Mouse (Mus musculus): ENCODE data around the gene Xpo6. TPM values are rescaled to one million over a fixed set of nuclear protein-coding genes. Genes with fewer than 3 reads are reported as not detected.

Gene Xpo6
- polyA plus RNA-seq, 1 experiment from 2014 or later, result 68.3 TPM

DNA sequence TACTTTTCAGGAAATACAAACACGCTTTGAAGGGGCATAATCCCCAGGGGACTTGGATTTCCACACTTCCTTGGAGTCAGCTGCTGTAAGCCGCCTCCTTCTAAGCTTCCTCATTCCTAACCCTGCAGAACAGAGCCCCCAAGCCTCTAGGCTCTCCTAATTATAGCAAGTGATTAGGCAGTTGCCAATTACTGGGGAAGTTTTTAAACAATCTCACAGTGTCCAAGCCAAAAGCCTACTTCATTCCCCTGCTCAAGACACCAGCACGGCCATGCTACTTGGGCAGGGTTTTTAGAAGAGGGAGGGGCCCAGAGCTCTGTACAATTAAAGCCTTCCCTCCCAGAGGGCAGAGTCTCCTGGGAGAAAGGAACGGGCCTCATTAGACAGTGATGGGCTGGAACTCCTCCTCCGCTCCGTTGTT is 114.0 kb downstream of the Xpo6 start:
- H3K9me3 ChIP-seq, result no peaks in the 10 kb centered on the region
- H3K36me3 ChIP-seq, result no peaks in the 10 kb centered on the region
- WGBS, result 14% methylated on average over 6 of the region's 6 CpGs
- H3K4me1 ChIP-seq, result peaks cover 41% of the 10 kb centered on the region
- H3K27ac ChIP-seq (replicated peaks), result no peak overlapping the region
- peaks cover 48% of the 10 kb centered on the region for H3K27me3 ChIP-seq
- peak; percentile 53; the same call in 1 of the 2 replicates for ATAC-seq (ENCODE audit: low FRiP score, low read depth)
- H3K4me2 ChIP-seq (replicated peaks), result no peak overlapping the region
- no peak overlapping the region for H3K9ac ChIP-seq (replicated peaks)
- no peak overlapping the region for H3K4me3 ChIP-seq

DNA sequence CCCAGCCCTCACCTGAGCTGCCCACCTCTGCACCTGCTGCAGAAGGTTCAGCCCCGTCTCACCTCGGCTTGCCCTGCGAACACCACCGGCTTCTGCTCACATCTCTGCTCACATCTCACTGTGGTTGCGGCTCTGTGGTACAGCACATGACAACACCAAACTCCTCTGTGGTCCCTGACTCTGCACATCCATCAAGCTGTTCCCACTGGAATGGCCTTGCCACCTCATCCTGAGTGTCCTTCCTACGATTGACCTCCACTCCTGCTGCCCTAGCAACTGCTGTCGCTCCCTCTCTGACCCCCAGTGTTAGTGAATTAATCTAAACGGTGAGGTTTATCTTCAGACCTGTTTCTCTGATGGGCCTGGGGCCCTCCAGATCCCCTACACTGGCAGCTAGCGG is 115.1 kb downstream of the Xpo6 start:
- Histone ChIP-seq H3K9ac (replicated peaks) (no peak overlapping the region), H3K27ac (replicated peaks) (no peak overlapping the region), H3K4me3 (no peak overlapping the region), H3K4me1 (peaks cover 41% of the 10 kb centered on the region), H3K4me2 (replicated peaks) (no peak overlapping the region), H3K36me3 (no peaks in the 10 kb centered on the region), H3K9me3 (no peaks in the 10 kb centered on the region), H3K27me3 (peaks cover 59% of the 10 kb centered on the region)
- ATAC-seq (ENCODE audit: low FRiP score, low read depth), result no peak
- WGBS, result 93% methylated on average over 9 of the region's 9 CpGs

DNA sequence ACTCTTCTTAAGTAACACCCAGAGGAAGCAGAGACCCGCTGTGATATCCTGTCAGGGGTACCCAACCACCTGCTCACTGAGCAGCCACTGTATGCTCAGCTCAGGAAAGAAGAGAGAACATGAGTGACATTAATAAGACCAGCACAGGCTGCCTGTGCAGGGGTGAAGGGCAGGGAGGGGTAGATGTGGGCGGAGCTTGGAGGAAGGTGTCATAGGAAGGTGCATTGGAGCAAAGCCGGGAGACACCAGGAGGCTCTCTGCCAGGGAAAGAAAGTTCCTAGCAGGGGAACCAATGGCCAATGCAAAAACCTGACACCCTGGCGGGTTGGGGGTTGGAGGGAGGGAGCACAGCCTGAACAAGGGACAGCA is 116.3 kb downstream of the Xpo6 start:
- H3K4me2 ChIP-seq (replicated peaks), result no peak overlapping the region
- WGBS, result 18% methylated on average over 4 of the region's 4 CpGs
- ATAC-seq (ENCODE audit: low FRiP score, low read depth), result no peak
- no peak overlapping the region for H3K9ac ChIP-seq (replicated peaks)
- no peak overlapping the region for H3K4me3 ChIP-seq
- peaks cover 71% of the 10 kb centered on the region for H3K27me3 ChIP-seq
- H3K4me1 ChIP-seq, result peaks cover 41% of the 10 kb centered on the region
- H3K36me3 ChIP-seq, result no peaks in the 10 kb centered on the region
- no peak overlapping the region for H3K27ac ChIP-seq (replicated peaks)
- no peaks in the 10 kb centered on the region for H3K9me3 ChIP-seq

GRCm38 (mm10) chr7:126083341-126083979 is 116.8 kb downstream of the Xpo6 start:
- H3K27me3 ChIP-seq, result peaks cover 71% of the 10 kb centered on the region
- H3K9me3 ChIP-seq, result no peaks in the 10 kb centered on the region
- H3K4me2 ChIP-seq (replicated peaks), result no peak overlapping the region
- no peak overlapping the region for H3K4me3 ChIP-seq
- H3K27ac ChIP-seq (replicated peaks), result no peak overlapping the region
- H3K36me3 ChIP-seq, result no peaks in the 10 kb centered on the region
- no peak for ATAC-seq (ENCODE audit: low FRiP score, low read depth)
- 23% methylated on average over 9 of the region's 9 CpGs for WGBS
- H3K9ac ChIP-seq (replicated peaks), result no peak overlapping the region
- H3K4me1 ChIP-seq, result peaks cover 41% of the 10 kb centered on the region

DNA sequence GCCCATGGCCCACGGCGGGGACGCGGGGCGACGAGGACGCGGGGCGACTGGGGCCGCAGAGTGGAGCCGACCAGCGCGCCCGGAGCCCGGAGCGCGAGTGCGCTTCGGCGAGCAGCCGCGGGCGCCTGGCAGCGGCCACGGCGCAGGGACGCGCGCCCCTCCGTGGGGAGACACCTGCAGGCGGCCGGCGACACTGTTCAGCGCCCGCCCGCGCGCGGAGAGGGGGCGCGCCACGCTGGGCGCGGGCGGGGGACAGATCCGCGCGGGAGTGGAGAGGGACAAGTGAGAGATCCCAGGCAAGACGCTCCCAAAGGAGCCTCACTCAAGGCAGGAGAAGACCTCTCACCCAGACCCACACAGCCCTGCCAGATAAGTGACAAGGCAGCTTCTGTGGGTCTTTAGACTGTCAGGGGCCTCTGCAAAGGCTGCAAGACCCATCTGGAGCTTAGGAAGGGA is 118.0 kb downstream of the Xpo6 start, which contains the start of gene Gsg1l:
Gene Gsg1l, minus strand, starts transcription at position 126 of the 456 bp plus-strand sequence.
- Histone ChIP-seq H3K4me1 (peaks cover 41% of the 10 kb centered on the region), H3K4me2 (replicated peaks) (peak within 1 kb of the TSS; percentile 93), H3K36me3 (no peaks in the 10 kb centered on the region), H3K4me3 (peak within 1 kb of the TSS; percentile 60), H3K9me3 (no peaks in the 10 kb centered on the region), H3K27me3 (peaks cover 77% of the 10 kb centered on the region), H3K9ac (replicated peaks) (peak within 1 kb of the TSS; percentile 62), H3K27ac (replicated peaks) (no peak within 1 kb of the TSS)
- WGBS, result 2% methylated on average over 39 of the region's 49 CpGs
- no peak for ATAC-seq (ENCODE audit: low FRiP score, low read depth)

DNA sequence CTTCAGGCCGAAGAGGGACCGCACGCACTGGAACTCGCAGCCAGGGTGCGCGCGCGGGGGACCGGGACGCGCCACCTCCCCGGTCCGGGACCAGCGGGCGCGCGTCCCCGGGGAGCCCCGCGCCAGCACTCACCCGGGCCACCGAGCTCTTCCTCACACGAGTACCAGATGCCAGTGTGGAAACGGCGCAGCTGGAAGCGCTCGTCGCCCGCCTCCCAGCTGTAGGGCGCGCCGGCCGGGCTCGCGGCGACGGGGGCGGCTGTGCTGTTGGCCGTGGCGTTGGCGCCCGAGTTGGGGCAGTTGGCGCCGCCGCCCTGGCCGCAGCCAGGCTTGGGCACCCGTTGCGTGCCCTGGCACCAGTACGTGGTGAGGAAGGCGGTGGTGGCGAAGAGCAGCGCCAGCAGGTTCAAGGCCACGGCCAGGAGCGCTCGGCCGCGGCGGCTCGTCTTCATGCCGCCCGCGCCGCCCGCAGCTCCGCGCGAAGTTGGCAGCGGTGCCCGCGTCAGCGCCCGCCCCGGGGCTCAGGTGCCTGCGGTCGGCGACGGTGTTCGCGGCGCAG is 118.5 kb downstream of the Xpo6 start:
- Histone ChIP-seq H3K27me3 (peaks cover 74% of the 10 kb centered on the region), H3K9me3 (no peaks in the 10 kb centered on the region), H3K4me2 (replicated peaks) (peak overlapping the region; percentile 93), H3K4me3 (peak overlapping the region; percentile 60), H3K36me3 (no peaks in the 10 kb centered on the region), H3K27ac (replicated peaks) (no peak overlapping the region), H3K4me1 (peaks cover 36% of the 10 kb centered on the region), H3K9ac (replicated peaks) (peak overlapping the region; percentile 62)
- under 1% methylated on average over 70 of the region's 80 CpGs for WGBS
- ATAC-seq (ENCODE audit: low FRiP score, low read depth), result no peak; the same call in 1 of the 2 replicates

- H3K36me3 ChIP-seq, result no peaks in the 10 kb centered on the region
- H3K9me3 ChIP-seq, result no peaks in the 10 kb centered on the region
- WGBS, result 21% methylated on average over 16 of the region's 16 CpGs
- no peak for ATAC-seq (ENCODE audit: low FRiP score, low read depth)
- H3K4me2 ChIP-seq (replicated peaks), result peak overlapping the region; percentile 93
- peaks cover 74% of the 10 kb centered on the region for H3K27me3 ChIP-seq
- H3K9ac ChIP-seq (replicated peaks), result peak overlapping the region; percentile 62
- peak overlapping the region; percentile 60 for H3K4me3 ChIP-seq
- H3K4me1 ChIP-seq, result peaks cover 29% of the 10 kb centered on the region
- no peak overlapping the region for H3K27ac ChIP-seq (replicated peaks)
Measured at GRCm38 (mm10) chr7:126080949-126081654, 119.2 kb downstream of the Xpo6 start.

DNA sequence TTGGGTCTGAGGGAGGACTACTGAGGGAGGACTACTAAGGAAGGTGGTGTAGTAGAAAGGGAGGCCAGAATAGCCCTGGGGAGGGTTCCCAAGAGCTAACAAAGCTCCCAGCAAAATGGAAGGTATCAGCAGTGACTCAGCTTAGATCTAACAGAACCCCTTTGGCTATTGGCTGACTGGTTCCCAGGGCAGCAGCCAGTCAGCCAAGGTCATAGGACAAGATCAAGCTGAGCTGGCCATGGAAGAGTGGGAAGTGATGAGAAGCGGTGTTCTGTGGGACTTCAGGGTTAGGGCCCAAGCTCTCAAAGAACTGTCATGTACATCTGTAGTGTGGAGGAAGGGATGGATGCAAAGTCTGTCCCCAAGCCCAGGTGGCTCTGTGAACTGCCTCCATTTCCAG is 123.4 kb downstream of the Xpo6 start:
- no peaks in the 10 kb centered on the region for H3K9me3 ChIP-seq
- no peak overlapping the region for H3K4me3 ChIP-seq
- ATAC-seq (ENCODE audit: low FRiP score, low read depth), result no peak
- no peak overlapping the region for H3K4me2 ChIP-seq (replicated peaks)
- H3K36me3 ChIP-seq, result no peaks in the 10 kb centered on the region
- peaks cover 44% of the 10 kb centered on the region for H3K27me3 ChIP-seq
- peaks cover 7% of the 10 kb centered on the region for H3K4me1 ChIP-seq
- WGBS, result 88% methylated on average over 1 of the region's 1 CpGs
- no peak overlapping the region for H3K27ac ChIP-seq (replicated peaks)
- no peak overlapping the region for H3K9ac ChIP-seq (replicated peaks)

- Histone ChIP-seq H3K4me2 (replicated peaks) (no peak overlapping the region), H3K4me1 (no peaks in the 10 kb centered on the region), H3K4me3 (no peak overlapping the region), H3K27ac (replicated peaks) (no peak overlapping the region), H3K27me3 (peaks cover 25% of the 10 kb centered on the region), H3K9ac (replicated peaks) (no peak overlapping the region), H3K36me3 (no peaks in the 10 kb centered on the region), H3K9me3 (peaks cover 3% of the 10 kb centered on the region; the same call in 1 of the 2 replicates)
- ATAC-seq (ENCODE audit: low FRiP score, low read depth), result no peak
- WGBS, result 74% methylated on average over 9 of the region's 9 CpGs
Measured at GRCm38 (mm10) chr7:126075058-126075457, 125.2 kb downstream of the Xpo6 start.

- no peak overlapping the region for H3K9ac ChIP-seq (replicated peaks)
- H3K27me3 ChIP-seq, result 0 out of 2 replicates have a peak, but pooled peaks cover 9% of the 10 kb centered on the region
- H3K27ac ChIP-seq (replicated peaks), result no peak overlapping the region
- H3K4me2 ChIP-seq (replicated peaks), result no peak overlapping the region
- H3K4me1 ChIP-seq, result no peaks in the 10 kb centered on the region
- H3K36me3 ChIP-seq, result no peaks in the 10 kb centered on the region
- 94% methylated on average over 4 of the region's 4 CpGs for WGBS
- ATAC-seq (ENCODE audit: low FRiP score, low read depth), result no peak
- H3K4me3 ChIP-seq, result no peak overlapping the region
- H3K9me3 ChIP-seq, result peaks cover 3% of the 10 kb centered on the region; the same call in 1 of the 2 replicates
Measured at GRCm38 (mm10) chr7:126070321-126070720, 130.0 kb downstream of the Xpo6 start.

DNA sequence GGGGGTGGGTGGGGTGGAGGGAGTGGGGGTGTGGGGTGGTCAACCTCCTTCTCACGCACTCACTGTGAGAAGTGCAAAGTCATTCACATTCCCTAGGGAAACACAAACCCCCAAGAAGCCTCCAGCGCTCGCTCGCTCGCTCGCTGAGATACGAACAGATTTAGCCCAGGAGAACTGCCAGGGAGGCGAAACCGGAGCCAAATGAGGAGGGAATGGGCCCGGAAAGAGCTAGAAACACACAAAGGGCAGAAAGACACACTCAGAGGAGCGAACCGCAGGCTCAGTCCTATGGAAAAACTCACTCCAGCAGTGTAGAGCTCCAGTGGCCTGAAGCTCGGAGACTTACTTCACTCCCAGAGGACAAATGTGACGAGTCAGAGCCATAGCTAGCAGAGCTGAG is 133.5 kb downstream of the Xpo6 start:
- 72% methylated on average over 14 of the region's 14 CpGs for WGBS

More for the DNA sequence above, 133.5 kb downstream of the Xpo6 start:
- Histone ChIP-seq H3K9me3 (peaks cover 3% of the 10 kb centered on the region; the same call in 1 of the 2 replicates), H3K36me3 (no peaks in the 10 kb centered on the region), H3K9ac (replicated peaks) (no peak overlapping the region), H3K27me3 (0 out of 2 replicates have a peak, but pooled peaks cover 11% of the 10 kb centered on the region), H3K4me1 (peaks cover 8% of the 10 kb centered on the region), H3K27ac (replicated peaks) (no peak overlapping the region), H3K4me3 (no peak overlapping the region), H3K4me2 (replicated peaks) (no peak overlapping the region)
- no peak for ATAC-seq (ENCODE audit: low FRiP score, low read depth)

Measured in midbrain, embryonic 12.5 days (tissue).